Mouse (Mus musculus): ENCODE results near the gene Numb. TPM values are rescaled to one million over a fixed set of nuclear protein-coding genes. Genes with fewer than 3 reads are reported as not detected.
"Not testable (repeated sequence)": the region's sequence is repeated elsewhere in the genome, so short reads cannot be mapped to it uniquely, and the experiment has no call there.

Numb gene
- total and polyA plus RNA-seq, 3 experiments = 8.4 to 14.6 TPM; not detected in 1

GRCm38 (mm10) chr12:83885516-83886285 lies 36.0 kb downstream of the Numb start:
- Histone ChIP-seq H3K27me3 (ENCODE audit: control insufficient read depth in 1 of 2, insufficient read depth in 2 of 2, low read length in 2 of 2) (no peaks in the 10 kb centered on the region), H3K36me3 (ENCODE audit: control insufficient read depth in 1 of 2, insufficient read depth in 2 of 2, low read length in 2 of 2) (no peaks in the 10 kb centered on the region; a peak in 1 of 4 replicates), H3K79me2 (ENCODE audit: control insufficient read depth, insufficient read depth, low read length, poor library complexity) (peaks cover 1% of the 10 kb centered on the region; the same call in 1 of the 2 replicates), H3K4me1 (ENCODE audit: control insufficient read depth in 1 of 2, insufficient read depth in 2 of 2, low read length in 2 of 2) (peaks cover 0 to 4% of the 10 kb centered on the region in 2 experiments; a peak in 2 of 4 replicates), H3K9me3 (replicated peaks; ENCODE audit: insufficient read depth, low read length) (no peaks in the 10 kb centered on the region), H3K9ac (ENCODE audit: control insufficient read depth, low read depth, low read length, poor library complexity, severe bottlenecking) (no peak overlapping the region), H3K4me3 (ENCODE audit: control insufficient read depth in 1 of 2, insufficient read depth in 1 of 2, low read depth in 2 of 2, low read length in 2 of 2) (no peak overlapping the region), H3K27ac (ENCODE audit: control insufficient read depth, low read depth, low read length) (no peak overlapping the region)
- no peak for DNase-seq (ENCODE audit: low read depth, low spot score)
- TF ChIP-seq SMC3 (IDR thresholded peaks at IDR 0.05; ENCODE audit: low read depth, low read length) (no peak), CTCF (IDR thresholded peaks at IDR 0.05 in 2 of 3, conservative IDR thresholded peaks at IDR 0.05 in 1 of 3; ENCODE audit: control insufficient read depth in 1 of 3, insufficient read depth in 1 of 3, low read depth in 2 of 3, low read length in 3 of 3, poor library complexity in 1 of 3, severe bottlenecking in 1 of 3) (no peak), TCF12 (IDR thresholded peaks at IDR 0.05; ENCODE audit: low read depth, low read length) (no peak), POLR2AphosphoS5 (IDR thresholded peaks at IDR 0.05; ENCODE audit: borderline replicate concordance, low read depth, low read length) (no peak), GABPA (IDR thresholded peaks at IDR 0.05; ENCODE audit: low read depth, low read length) (no peak), NELFE (IDR thresholded peaks at IDR 0.05; ENCODE audit: low read depth, low read length) (no peak), NRF1 (IDR thresholded peaks at IDR 0.05; ENCODE audit: insufficient read depth, low read depth, low read length, poor library complexity, severe bottlenecking) (no peak), MYC (IDR thresholded peaks at IDR 0.05; ENCODE audit: low read depth, low read length) (no peak), ZKSCAN1 (IDR thresholded peaks at IDR 0.05; ENCODE audit: low read depth, low read length) (no peak), USF2 (IDR thresholded peaks at IDR 0.05; ENCODE audit: borderline replicate concordance in 1 of 2, insufficient read depth in 1 of 2, low read depth in 1 of 2, low read length in 2 of 2) (no peak), ELF1 (IDR thresholded peaks at IDR 0.05; ENCODE audit: low read depth, low read length) (no peak), RAD21 (IDR thresholded peaks at IDR 0.05; ENCODE audit: low read depth, low read length) (no peak), ETS1 (IDR thresholded peaks at IDR 0.05; ENCODE audit: low read depth, low read length) (no peak), MAX (IDR thresholded peaks at IDR 0.05; ENCODE audit: low read length) (no peak)

- not testable (repeated sequence) for H3K27ac ChIP-seq (ENCODE audit: control insufficient read depth, low read depth, low read length); H3K9ac ChIP-seq (ENCODE audit: control insufficient read depth, low read depth, low read length, poor library complexity, severe bottlenecking); H3K36me3 ChIP-seq (ENCODE audit: control insufficient read depth in 1 of 2, insufficient read depth in 2 of 2, low read length in 2 of 2); H3K79me2 ChIP-seq (ENCODE audit: control insufficient read depth, insufficient read depth, low read length, poor library complexity); H3K9me3 ChIP-seq (replicated peaks; ENCODE audit: insufficient read depth, low read length); H3K4me3 ChIP-seq (ENCODE audit: control insufficient read depth in 1 of 2, insufficient read depth in 1 of 2, low read depth in 2 of 2, low read length in 2 of 2); H3K27me3 ChIP-seq (ENCODE audit: control insufficient read depth in 1 of 2, insufficient read depth in 2 of 2, low read length in 2 of 2); H3K4me1 ChIP-seq (ENCODE audit: control insufficient read depth in 1 of 2, insufficient read depth in 2 of 2, low read length in 2 of 2)
- peak; percentile 49 for DNase-seq (ENCODE audit: low read depth, low spot score)
Measured at GRCm38 (mm10) chr12:83885065-83885464, 36.7 kb downstream of the Numb start.

Measured in MEL (cell line).